Mouse (Mus musculus) brown adipose tissue, adult 24 weeks (tissue): ENCODE measurements at regions not wholly inside any gene's neighbourhood (a gene's known extent, or its start where the extent isn't known, plus 50 kb on each side); places are given as distances from the start of the nearest gene placed in this dataset.

Experiments used
- H3K27ac ChIP-seq: fragments of 200-500 bp; replicated peaks from 2 replicates; pipeline ENCODE4 v1.5.1; 2012; ENCODE audit warnings: low read depth, mild to moderate bottlenecking, low read length
- H3K4me1 ChIP-seq: fragments of 200-500 bp; 2 replicates; pipeline ENCODE4 v1.6.1; 2012; ENCODE audit warnings: low read length, mixed read lengths; ENCODE audit not compliant: control insufficient read depth, insufficient read depth, insufficient read length
- H3K4me3 ChIP-seq: fragments of 200-500 bp; 2 replicates; pipeline ENCODE4 v1.5.1; 2012; ENCODE audit warnings: low read depth, mild to moderate bottlenecking, low read length, moderate library complexity; ENCODE audit not compliant: insufficient read depth

DNA sequence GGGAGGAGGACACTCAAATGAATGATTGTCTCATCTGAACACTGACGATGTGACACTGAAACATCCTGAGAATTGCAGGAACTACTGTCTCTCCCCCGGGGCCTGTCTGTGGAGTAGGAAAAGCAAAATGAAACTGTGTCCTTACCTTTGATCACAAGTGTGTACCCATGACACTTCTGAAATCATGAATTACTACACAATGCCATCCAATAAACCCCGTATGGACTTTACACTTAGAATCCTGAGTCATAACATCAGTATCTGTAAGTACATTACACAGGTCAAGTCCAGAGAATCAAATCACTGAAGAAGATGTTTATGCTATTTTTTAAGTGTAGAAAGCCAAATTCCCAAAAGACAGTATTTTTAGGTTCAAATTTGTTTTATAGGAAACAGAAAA lies 585.1 kb upstream of the N6amt1 start:
- peaks cover 10% of the 10 kb centered on the region for H3K4me1 ChIP-seq
- H3K4me3 ChIP-seq: no peak overlapping the region
- peak overlapping the region; percentile 26; the same call in 1 of the 2 replicates for H3K27ac ChIP-seq

DNA sequence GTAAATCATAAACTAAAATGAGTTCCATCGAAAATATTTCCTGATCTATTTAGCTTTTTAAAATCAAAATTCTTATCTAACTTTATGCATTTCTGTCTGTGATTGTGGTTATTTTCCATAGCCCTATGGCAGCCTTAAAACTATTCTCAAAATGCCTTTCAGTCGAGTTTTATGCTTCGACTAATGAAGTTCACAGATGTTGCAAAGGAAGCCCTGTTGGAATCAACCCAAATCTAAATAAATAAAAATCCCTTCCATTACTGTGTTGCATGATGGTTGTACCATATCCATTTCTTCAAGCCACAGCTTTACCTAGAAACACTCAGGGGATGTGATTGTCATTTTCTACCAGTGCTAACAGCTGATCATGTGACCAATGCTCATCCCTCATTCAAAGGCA lies 585.6 kb upstream of the N6amt1 start:
- Histone ChIP-seq H3K4me1 (peaks cover 10% of the 10 kb centered on the region), H3K4me3 (no peak overlapping the region), H3K27ac (peak overlapping the region; percentile 26; the same call in 1 of the 2 replicates)

- no peak overlapping the region for H3K27ac ChIP-seq
- no peak overlapping the region for H3K4me3 ChIP-seq
- peaks cover 10% of the 10 kb centered on the region for H3K4me1 ChIP-seq
These were observed 588.0 kb upstream of the N6amt1 start for GRCm38 (mm10) chr16:86765974-86766373.

GRCm38 (mm10) chr16:86741236-86741635 lies 612.7 kb upstream of the N6amt1 start:
- Histone ChIP-seq H3K4me3 (no peak overlapping the region), H3K4me1 (no peaks in the 10 kb centered on the region), H3K27ac (no peak overlapping the region)

GRCm38 (mm10) chr16:86718982-86719771 lies 634.8 kb upstream of the N6amt1 start:
- Histone ChIP-seq H3K4me3 (no peak overlapping the region), H3K27ac (no peak overlapping the region), H3K4me1 (no peaks in the 10 kb centered on the region)

DNA sequence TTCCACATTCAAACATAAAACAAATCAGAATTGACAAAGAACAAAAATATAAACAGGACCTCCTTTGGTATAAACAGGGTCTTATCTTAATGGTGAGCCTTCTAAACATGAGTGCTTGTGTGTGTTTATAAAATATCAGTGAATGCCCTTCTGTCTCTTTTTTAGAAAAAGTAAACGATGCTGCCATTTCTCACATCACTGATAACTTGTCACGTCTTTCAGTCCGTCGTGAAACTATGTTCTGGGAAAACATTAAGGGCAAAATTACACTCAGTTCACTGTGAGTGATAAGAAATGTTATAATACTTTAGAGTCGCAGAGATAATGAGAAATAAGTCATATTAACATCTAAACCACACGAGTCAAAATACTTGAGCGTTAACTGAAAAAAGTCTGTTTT lies 635.6 kb upstream of the N6amt1 start:
- H3K4me1 ChIP-seq: no peaks in the 10 kb centered on the region
- H3K4me3 ChIP-seq: no peak overlapping the region
- H3K27ac ChIP-seq: no peak overlapping the region

DNA sequence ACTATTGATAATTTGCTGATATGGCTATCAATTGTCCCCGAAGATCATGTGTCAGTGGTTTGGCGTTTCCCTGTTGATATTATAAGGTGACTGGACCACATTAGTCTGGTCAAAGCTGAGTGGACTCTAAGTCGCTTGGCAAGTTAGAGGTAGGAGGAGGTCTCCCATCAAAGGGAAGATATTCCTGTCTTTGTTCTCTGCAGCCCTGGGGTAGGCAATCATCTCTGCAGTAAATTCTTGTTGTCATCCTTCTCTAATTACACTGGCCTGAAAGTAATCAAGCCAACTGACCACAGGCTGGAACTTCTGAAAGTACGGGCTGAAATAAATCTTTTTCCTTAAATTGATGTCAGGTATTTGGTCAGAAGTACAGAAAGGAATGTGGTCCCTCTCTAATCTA lies 652.3 kb upstream of the N6amt1 start:
- no peak overlapping the region for H3K27ac ChIP-seq
- H3K4me3 ChIP-seq: no peak overlapping the region

GRCm38 (mm10) chr16:86694497-86694896 lies 659.5 kb upstream of the N6amt1 start:
- no peak overlapping the region for H3K27ac ChIP-seq
- no peaks in the 10 kb centered on the region for H3K4me1 ChIP-seq
- H3K4me3 ChIP-seq: no peak overlapping the region

More for the DNA sequence above, 652.3 kb upstream of the N6amt1 start:
- H3K4me1 ChIP-seq: no peaks in the 10 kb centered on the region

DNA sequence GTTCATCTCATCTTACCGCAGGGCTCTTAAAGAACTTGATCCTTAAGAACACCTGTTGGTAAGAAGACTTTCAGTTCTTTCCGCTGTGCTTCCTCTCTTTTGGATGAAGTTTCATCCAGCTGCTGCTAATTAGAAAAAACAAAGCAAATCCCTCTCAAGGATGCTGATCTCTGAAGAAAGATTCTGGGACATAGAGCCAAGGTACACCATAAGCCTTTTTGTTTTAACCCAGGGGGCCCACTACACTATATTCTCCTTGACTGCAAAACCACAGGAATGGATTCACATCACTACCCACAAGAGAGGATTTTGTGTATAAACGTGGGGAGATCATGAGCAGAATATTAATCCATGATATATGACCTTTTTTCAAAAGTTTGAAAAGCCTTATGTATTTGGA lies 694.8 kb upstream of the N6amt1 start:
- Histone ChIP-seq H3K27ac (no peak overlapping the region), H3K4me1 (no peaks in the 10 kb centered on the region), H3K4me3 (no peak overlapping the region)

DNA sequence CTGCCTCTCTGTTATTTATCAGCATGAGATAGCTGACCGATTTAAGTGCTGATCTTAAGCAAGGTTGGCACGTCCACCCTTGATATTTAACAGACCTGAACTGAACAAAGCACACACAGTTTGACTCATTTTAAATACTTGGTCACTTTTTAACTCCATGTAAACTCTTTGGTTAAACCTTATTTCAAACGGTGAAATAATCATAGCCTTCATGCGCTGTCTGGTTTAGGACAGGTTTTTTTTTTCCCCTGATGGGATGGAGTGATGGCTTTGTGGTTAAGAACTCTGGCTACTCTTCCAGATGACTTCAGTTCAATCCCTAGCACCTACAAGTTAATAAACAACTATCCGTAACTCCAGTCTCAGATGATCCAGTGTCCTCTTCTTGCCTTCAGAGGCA lies 706.7 kb upstream of the N6amt1 start:
- Histone ChIP-seq H3K27ac (no peak overlapping the region), H3K4me3 (no peak overlapping the region), H3K4me1 (no peaks in the 10 kb centered on the region)

GRCm38 (mm10) chr16:86646753-86647152 lies 707.2 kb upstream of the N6amt1 start:
- Histone ChIP-seq H3K4me3 (no peak overlapping the region), H3K27ac (no peak overlapping the region), H3K4me1 (no peaks in the 10 kb centered on the region)

DNA sequence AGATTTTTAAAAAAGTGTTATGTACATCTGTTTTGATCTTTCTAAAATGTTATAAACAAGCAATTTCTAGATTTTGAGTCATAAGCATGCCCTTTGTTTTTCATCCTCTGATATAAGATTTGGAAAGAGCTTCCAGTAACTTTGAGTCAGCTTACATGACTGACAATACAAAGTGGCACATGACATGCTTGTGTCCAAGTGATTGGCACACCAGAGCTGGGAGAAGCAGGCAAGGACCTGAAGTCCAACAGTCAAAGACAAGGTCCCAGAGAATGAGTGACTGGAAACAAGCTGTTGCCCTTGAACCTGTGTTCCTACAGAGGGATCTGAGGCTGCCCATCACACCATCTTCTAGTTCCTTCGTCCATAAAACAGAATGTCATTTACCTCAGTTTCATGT lies 708.5 kb upstream of the N6amt1 start:
- Histone ChIP-seq H3K4me1 (no peaks in the 10 kb centered on the region), H3K4me3 (no peak overlapping the region), H3K27ac (no peak overlapping the region; the same call in 1 of the 2 replicates)

DNA sequence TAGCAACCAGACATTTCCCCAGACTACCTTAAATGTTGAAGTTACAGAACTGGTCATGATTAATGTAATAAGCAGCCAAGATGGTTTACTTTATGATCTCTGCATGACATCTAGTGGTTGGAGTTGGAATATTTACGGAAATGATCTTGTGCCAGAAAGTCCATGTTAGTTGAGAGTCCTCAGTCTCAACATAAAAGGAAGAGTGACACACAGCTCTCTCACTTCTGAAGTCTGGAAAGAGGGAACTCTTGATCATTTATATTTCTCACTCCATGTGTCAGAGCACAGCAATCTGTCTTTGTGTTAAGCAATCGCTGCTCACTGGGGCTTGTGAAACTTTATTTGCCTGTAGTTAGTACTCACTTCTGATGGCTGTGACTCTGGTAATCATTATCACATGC lies 709.1 kb upstream of the N6amt1 start:
- no peak overlapping the region for H3K27ac ChIP-seq
- no peak overlapping the region for H3K4me3 ChIP-seq
- no peaks in the 10 kb centered on the region for H3K4me1 ChIP-seq

DNA sequence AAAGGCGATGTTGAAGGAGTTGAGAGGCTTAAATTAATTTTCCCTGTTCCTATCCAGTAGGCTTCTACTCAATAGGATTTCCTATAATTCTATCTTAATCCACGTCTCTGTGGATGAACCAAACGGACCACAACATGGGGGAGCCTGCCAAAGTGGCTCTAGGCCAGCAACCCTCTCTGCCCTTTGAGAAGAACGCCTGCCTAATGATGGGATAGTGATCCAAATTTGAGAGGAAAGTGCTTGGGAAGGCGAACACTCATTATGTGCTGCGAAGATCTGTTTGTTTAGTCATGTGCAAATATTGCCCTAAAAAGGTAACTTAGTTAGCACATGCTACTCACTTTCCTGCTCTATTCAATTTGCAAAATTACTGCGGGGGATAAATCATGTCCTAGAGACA lies 702.5 kb upstream of the Adamts5 start:
- no peak overlapping the region for H3K27ac ChIP-seq
- H3K4me3 ChIP-seq: no peak overlapping the region
- no peaks in the 10 kb centered on the region for H3K4me1 ChIP-seq

- Histone ChIP-seq H3K4me1 (no peaks in the 10 kb centered on the region), H3K27ac (no peak overlapping the region), H3K4me3 (no peak overlapping the region)
These were observed 693.4 kb upstream of the Adamts5 start for GRCm38 (mm10) chr16:86594992-86595391.

GRCm38 (mm10) chr16:86586044-86586443 lies 684.4 kb upstream of the Adamts5 start:
- H3K27ac ChIP-seq: no peak overlapping the region
- no peaks in the 10 kb centered on the region for H3K4me1 ChIP-seq
- no peak overlapping the region for H3K4me3 ChIP-seq
